Mouse (Mus musculus) stomach, postnatal 0 days (tissue): ENCODE measurements around the gene Cux2.

ENCODE experiments used
- CTCF ChIP-seq: IDR thresholded peaks from 2 replicates; pipeline ENCODE4 v1.5.1; 2016; ENCODE audit warnings: antibody characterized with exemption, low read depth, mild to moderate bottlenecking, moderate library complexity
- EP300 ChIP-seq: optimal IDR thresholded peaks from 2 replicates; pipeline ENCODE3; 2016; ENCODE audit warnings: antibody characterized with exemption

- TF ChIP-seq CTCF (no peak), EP300 (no peak)
These were observed 3.7 kb upstream of the Cux2 start for GRCm38 (mm10) chr5:122053587-122053986.
